Mouse (Mus musculus) ES-Bruce4 (cell line): Measurements from ENCODE around the gene Znrf3.

Source experiments
- CTCF ChIP-seq: IDR thresholded peaks from one replicate; pipeline ENCODE4 v1.8.1; 2011; ENCODE audit warnings: low read depth, low read length
- EP300 ChIP-seq: IDR thresholded peaks from 2 replicates; pipeline ENCODE4 v1.6.1; 2011; ENCODE audit warnings: low read depth, low read length; ENCODE audit not compliant: insufficient read depth

GRCm38 (mm10) chr11:5390969-5391831 lies 53.4 kb downstream of the Znrf3 start:
- no peak for TF ChIP-seq CTCF
- no peak for TF ChIP-seq EP300
